Mouse (Mus musculus) brain, embryonic 18.5 days (tissue): ENCODE data around the gene Pip5k1a.
"Not testable (repeated sequence)": the region's sequence is repeated elsewhere in the genome, so short reads cannot be mapped to it uniquely, and the experiment has no call there.

Experiments used
- DNase-seq: peaks from one replicate; pipeline ENCODE4 v3.0.0-alpha.2; 2012; ENCODE audit warnings: low read depth, low spot score

Gene Pip5k1a

DNA sequence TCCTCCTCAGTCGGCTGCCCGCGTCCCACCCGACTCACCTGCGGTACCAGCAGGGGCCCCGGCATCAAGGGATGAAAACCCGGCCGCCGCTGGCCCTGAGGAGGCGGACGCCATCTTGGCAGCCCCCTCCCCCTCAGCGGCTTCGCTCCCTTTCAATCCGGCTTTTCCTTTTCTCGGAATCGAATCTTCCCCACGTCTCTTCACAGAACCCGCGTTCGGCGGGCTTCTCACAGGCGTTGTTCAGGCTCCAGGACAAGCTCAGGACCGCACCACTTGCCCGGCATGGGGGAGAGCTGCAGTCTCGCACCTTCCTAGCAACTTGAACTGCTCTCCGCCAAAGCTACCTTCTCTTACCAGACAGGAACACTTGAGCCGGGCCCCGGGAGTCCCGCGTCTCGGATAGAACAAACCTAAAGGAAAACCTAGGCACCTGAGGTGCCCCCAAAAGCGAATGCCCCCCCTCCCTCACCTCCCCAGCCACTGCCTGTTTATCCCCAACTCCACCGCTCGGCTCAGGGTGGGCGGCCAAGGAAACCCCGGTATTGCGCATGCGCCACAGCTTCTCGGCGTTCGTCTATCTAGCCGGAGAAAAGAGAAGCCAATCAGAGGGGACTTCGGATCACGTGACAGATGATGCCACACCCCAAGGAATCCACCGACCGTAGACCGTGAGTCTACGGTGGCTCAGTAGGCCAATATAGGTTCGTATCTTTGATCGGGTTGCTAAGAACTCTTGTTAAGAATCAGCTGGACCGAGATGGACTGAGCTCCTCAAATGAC is at the start of gene Pip5k1a:
TSS of gene Pip5k1a (minus strand) at position 593 of the 780 bp plus-strand sequence.
- DNase-seq, result peak; percentile 98

DNA sequence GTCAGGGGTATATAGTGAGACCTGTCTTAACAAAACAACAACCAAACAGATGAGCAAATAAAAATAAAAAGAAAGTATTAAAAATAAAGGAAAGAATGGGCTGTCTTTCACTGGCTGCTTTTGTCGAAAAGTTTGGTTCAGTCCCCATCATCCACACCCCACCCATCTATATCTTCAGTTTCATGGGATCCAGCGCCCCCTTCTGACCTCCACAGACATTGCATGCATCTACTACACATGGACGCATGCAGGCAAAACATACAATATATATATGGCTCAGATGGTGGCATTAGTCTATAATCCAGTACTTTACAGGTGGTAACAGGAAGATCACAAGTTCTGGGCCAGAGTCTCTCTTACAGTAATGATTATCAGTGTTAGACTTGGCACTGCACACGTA is 47.1 kb upstream of the Pip5k1a start:
- DNase-seq, result no peak

DNA sequence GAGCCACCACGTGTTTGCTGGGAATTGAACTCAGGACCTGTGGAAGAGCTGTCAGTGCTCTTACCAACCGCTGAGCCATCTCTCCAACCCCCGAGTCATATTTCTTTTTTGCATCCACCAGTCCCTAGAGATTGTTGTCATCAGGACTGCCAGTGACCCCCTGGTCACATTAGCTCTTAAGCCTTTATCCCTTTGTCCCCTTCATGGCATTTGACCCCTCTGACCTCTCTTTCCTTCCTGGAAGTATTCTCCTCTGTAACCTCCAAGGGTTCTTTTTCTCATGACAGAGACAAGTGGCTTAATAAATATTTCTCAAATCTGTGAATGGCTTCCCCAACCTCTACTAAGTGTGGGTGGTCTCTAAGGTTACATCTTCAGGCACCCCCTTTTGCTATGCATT is 41.2 kb upstream of the Pip5k1a start:
- DNase-seq, result no peak

DNA sequence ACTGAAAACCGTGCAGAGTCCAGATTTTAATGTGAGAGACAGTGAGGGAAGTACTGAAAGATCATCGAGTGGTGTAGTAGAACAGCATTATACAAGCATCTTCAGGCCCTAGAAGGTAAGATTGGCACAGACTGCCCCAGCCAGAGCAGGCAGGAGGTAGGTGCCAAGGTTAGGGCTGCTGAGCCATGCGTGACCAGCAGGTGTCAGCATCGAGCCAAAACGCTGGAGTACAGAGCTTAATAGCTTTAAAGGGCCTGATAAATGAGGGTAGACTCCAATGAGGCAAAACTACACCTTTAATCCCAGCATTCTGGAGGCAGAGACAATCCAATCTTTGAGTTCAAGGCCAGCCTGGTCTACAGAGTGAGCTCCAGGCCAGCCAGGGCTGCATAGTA is 35.9 kb upstream of the Pip5k1a start:
- DNase-seq, result no peak

DNA sequence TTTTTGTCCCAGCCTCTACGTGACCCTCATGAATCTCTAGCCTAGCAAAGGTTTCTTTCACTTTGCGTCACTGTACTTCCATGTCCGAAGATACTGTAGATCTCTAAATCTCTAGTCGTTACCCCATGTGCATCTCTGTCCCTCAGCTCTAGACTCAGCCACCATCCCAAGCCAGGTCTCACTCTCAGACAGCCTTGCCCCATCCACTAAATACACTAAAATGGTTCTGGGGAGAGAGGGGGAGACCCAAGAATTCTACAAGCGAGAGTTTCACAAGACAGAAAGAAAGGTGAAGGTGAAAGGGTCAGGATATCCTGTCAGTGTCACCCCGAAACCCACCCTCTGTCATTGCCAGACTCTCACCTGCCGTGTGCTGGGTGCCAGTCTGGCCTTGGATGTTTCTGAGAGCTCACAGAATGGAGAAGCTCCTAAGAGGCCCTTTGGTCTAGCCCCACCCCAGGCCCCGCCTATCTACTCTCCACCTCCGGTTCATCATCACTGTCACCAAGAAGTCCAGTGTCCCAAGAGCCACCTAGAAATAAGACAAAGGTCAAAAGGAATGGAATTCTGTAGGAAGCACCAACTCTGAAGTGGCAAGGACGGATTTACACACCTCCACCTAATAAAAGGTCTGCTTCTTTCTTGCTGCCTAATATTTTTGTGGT is 35.4 kb upstream of the Pip5k1a start, which contains the start of gene Tnfaip8l2:
TSS of gene Tnfaip8l2 (minus strand) at position 409 of the 665 bp plus-strand sequence.
- DNase-seq, result no peak

DNA sequence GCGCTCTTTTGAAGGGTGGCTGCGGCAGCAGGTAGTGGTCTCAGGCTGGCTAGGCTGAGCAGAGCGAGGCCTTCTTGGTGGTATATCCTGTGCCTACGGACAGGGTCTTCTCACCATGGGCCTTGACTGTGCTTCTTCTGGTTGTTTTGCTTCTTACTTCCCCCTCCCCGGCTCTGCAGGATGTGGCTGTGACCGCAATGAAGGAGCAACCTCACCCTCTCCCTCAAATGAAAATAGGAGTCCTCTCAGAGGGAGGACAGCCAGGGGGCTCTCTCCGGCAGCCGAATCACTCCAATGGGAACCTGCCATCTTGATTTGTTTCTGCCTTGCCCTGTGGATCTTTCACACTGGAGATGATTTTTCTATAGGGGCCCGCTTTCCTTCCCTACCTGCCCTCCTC is 34.7 kb upstream of the Pip5k1a start:
- no peak for DNase-seq

DNA sequence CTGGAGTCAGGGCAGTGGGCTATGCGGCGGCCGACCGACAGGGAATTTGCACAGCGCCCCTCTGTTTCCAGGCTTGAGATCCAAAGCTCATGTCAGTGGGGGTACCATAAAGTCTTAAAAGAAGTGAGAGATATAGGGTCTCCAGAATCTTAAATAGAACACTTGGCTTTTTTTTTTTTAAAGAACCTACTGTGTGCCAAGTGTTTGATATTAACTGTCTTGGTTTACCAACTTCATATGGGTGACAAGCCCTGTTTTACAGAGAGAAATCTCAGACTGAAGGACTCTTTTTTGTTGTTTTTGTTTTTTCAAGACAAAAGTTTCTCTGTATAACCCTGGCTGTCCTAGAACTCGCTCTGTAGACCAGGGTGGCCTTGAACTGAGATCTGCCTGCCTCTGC is 34.1 kb upstream of the Pip5k1a start:
- DNase-seq, result no peak

DNA sequence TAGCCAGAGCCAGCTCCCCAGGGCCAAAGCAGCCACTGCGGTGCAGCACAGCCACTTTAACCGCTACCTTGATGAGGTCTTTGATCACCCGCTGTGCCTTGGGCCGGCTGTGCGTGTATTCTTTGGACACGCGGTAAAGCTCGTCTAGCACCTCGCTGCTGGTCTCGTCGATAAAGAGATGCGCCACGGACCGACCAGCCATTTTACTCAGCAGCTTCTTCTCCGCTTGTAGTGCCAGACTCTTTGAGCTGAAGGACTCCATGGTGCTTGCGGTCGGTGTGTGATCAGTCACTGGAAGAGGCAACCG is 33.5 kb upstream of the Pip5k1a start:
- no peak for DNase-seq

DNA sequence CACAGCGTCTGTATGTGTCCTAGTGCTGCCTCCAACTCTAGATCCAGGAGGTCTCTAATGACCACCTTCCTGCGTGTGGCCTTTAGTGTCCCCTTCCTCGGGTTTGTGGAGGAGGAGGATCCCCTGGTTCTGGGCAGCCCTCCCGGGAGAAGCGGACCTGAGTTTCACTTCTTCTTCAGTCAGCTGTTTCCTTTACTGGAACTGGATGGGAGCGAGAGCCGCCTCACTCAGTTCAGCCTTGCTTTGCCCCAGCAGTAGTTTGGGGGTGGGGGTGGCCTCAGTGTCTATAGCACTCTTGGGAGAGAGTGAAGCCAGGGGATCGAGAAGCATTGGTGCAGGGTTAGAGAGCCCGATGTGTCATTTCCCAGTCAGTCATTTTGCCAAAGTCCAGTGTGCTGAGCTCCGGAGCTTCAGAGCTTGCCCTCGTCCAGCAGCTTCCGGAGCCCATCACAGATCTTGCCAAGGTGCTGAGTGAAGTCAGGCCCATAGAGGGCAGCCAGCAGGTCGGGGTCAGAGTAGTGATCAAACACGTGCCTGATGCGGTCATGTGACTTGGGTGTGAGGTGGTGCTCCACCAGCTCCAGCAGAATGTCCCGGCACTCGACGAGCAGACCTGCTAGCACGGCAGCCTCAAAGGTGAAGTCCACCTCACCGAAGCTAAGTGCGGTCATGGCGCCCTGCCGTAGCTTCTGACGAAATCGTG is 33.0 kb upstream of the Pip5k1a start:
- no peak for DNase-seq

DNA sequence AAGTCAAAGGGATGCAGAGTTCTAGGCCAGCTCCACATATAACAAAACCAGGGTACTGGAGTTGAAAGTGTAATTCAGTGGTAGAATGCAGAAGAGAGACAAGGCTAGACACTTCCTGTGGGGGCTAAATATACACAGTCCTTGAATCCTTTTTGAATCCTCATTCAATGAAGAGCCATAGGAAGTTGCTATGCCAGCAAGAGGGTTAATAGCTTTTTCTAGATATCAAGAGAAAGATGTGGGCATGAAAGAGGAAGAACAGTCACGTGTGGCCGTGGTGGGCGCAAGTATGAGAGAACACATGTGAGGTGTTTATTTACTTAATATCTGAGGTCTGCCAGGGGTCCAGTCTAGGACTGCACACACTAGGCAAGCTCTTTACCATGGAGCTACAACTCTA is 29.6 kb upstream of the Pip5k1a start:
- no peak for DNase-seq

DNA sequence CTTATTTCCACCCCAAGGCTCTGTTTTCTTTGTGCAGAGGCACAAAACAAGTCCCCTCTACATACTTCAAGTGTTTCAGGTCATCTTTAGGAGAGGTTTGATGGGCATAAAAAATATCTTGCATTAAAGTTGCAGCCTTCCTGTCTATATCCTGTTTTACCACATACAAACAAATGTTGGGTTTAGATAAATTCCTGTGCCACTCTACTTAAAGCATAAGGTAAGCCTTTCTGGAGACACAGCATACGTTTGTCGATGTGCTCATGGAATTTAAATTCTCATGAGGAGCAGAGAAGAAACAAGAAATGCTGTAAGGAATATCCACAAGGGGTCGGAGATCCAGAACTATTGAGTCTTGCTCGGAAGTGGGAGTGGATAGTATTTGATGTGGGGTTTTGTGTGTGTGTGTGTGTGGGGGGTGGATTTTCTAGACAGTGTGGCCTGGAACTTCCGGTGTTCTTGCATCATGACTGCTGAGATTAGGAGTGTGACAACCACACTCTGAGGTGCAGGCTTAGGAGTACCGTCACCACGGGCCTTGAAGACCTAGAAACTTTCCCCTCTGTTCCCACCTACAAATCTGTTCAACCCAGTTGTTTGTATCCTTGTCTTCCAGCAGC is 28.8 kb upstream of the Pip5k1a start:
- no peak for DNase-seq

DNA sequence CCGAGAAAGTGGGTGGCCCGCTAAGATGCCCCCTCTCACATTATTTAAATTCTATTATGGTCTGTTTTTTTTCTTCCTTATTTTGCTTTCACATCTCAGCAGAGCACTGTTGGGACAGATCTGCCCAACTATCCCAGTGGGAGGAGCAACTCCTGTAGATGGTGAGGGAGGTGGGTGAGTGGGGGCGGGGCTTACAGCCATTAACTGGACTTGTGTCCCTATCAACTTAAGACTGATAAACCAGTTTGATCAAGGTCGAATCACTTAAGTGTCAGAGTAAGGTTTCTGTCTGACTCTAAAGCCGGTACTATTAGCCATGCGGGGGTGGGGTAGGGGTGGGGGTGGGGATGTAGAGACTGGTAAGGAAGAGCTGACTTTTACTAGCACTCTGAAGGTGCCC is 28.3 kb upstream of the Pip5k1a start:
- DNase-seq, result no peak

DNA sequence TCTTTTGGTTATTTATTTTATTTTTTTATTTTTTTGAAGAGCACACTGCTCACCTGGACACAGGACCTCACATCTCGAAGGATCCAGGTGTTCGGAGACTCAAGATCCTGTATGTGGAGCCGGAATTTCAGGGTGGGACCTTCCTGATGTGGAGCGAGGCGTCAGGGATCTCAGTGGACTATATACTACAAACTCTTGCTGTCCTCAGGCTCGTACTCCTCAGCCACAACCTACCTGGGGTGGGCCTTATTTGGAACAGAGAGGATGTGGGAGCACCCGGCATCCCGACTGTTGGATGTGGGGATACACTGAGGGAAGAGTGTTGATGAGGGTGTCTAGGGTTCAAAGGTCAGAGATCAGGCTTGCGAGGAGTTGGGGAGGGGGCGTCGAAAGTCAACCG is 27.4 kb upstream of the Pip5k1a start:
- not testable (repeated sequence) for DNase-seq

DNA sequence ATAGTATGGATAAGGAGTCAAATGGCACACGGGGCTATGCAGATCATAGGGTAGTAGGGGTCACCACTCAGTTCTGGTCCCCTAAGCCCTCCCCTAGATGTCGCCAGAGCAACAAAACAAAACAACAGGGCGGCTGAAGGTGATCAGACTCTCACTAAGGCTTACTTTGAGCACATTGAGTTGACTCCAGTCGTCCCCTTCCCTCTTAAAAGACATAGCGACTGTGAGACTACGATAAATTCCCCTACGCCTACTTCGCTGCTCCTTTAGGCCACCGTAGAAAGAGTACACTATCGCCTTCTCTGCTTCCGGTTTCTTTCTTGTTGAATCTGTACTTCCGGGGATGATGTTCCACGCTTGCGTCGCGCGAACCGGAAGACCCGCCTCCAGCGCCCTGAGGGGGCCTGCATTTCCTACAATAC is 27.0 kb upstream of the Pip5k1a start, which contains the start of the genes Scnm1 and Lysmd1:
TSS of gene Scnm1 (minus strand) at position 332 of the 422 bp plus-strand sequence.
TSS of gene Lysmd1 (plus strand) at position 409 of the 422 bp plus-strand sequence.
- DNase-seq, result peak; percentile 93

DNA sequence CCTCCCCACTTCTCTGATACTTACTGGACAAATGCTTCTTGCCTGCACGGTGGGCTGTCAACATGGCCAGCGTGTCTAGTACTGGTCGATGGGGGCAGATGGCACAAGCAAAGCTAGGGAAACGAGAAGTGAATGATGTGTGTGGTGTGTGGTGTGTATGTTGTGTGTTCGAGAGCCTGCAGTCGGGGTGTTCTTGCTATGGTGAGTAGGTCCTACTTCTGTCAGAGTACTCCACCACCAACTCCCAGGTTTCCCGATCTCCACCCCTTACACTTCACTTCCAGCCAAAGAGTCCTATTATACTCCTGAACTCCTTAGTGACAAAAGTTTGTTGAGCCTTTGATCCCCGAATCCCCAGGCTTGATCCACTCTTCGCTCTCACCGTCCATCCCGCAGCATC is 26.4 kb upstream of the Pip5k1a start:
- DNase-seq, result no peak

DNA sequence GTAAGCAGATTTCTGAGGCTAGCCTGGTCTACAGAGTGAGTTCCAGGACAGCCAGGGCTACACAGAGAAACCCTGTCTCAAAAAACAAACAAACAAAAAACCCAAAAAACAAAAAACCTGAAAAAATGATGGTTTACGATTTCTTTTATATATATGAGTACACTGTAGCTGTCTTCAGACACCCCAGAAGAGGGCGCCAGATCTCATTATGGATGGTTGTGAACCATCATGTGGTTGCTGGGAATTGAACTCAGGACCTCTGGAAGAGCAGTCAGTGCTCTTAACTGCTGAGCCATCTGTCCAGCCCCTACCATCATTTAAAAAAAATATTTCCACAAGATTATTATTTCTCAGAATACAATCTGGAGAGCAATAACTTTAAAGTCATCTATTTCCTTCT is 25.7 kb upstream of the Pip5k1a start:
- DNase-seq, result not testable (repeated sequence)

DNA sequence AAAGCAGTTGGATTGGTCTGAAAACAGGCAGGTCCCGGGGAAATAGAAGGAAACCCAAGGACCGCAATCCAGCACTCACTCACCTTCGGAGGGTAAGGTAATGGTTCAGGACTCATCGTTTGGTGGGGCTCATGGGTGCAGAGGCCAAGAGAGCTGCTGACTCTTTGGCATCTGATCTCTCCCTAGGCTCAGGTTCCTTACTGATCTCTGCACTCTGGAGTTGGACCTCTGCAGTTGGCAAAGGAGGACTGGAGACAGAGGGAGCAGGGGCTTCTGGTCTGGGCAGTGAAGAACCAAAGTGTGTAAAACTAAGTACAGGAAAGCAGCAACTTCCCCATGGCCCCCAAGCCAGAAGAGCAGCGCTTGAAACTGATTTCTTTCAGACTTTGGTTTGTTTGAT is 23.4 kb upstream of the Pip5k1a start:
- DNase-seq, result no peak

DNA sequence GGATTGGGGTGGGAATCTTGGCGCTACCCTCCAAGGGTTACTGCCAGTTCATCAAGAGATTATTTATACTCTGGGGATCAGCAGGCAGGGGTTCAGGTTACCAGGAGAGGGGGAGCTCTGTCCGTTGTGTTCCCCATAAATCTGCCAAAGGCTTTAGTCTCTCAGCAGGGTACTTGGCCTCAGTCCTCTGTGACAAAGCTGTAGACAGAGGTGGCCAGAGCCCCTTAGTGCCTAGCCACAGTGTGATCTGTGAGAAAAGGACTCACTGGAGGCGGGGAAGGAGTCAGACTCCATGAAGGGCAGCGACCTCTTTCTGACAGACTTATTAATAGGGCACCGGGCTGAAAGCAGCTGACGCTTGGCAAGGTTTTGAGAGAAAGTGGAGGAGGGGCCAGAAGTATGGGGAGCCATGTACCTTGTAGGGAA is 22.5 kb upstream of the Pip5k1a start:
- no peak for DNase-seq

DNA sequence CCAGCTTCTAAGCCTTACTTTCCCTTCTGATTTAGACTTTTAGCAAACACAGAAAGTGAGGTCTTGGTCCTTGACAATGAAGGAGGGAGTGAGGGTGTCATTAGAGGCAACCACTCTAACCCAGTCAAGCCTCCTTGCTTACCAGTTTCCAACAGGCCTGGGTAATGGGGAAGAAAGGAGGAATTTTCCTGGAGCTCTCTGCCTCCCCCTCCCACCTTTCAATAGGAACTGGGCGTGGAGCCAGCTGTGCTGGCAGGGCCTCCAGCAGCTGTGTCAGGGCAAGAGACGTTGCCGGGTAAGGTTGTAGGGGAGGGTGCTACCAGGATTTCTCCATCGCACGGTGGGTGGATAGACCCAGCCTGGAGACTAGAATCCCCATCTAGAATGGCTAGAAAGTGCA is 18.2 kb upstream of the Pip5k1a start:
- no peak for DNase-seq

DNA sequence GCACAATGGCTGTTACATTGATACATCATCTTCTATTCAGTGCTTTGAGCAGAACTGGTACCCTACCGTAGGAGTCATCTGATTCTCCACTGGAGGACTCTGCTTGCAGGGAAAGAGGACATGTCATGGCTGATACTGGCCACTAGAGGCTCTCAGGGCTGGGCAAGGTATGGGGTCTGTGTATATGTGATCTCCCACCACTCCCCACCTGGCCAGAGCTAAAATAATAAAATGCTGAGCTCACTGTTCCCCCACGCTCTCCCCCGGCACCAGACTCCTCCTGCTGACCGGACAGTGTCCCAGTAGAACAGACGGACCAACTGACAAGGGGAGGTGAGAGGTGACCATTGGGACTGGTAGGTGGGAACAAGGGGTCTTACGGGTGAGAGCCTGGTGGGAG is 17.5 kb upstream of the Pip5k1a start, which contains the start of gene Tmod4:
TSS of gene Tmod4 (plus strand) at position 231 of the 400 bp plus-strand sequence.
- no peak for DNase-seq

DNA sequence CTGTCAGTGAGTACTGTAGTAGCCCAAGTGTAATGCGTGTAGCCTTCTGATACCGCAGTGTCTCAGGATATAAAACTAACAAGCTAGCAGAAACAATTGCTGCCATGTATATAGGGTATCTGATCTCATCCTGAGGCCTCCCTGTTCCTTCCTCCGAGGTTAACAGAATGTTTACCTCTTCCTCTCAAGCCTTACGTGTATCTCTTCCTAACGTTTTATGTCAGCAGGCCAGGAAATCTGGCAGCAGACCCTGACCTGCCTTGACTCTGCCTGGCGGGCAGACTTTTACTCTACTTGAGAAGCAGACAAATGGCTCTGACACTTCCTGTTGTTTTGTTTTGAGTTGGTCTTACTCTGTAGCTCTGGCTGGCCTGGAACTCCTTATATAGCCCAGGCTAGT is 14.8 kb upstream of the Pip5k1a start:
- no peak for DNase-seq

DNA sequence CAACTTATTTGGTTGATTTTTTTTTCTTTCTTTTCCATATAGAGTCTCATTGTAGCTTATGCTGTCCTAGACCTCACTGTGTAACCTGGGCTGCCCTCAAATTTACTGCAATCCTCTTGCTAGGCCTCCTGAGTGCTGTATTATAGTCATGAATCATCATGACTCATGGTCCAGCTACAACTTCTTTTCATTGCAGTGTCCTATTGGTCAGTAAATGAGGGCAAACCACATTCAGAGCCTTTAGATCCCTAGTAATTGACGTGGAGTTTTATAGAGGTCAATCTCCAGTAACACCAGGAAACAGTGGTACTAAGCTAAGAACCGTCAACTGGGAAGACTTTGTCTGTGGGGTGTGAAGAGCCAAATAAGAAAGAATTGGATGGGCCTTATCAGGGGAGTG is 11.0 kb upstream of the Pip5k1a start:
- no peak for DNase-seq
